Mouse (Mus musculus): ENCODE measurements around the gene Palld.

Palld gene

GRCm38 (mm10) chr8:61866920-61867319 lies 35.6 kb downstream of the Palld start:
- DNase-seq (ENCODE audit: low read depth, low spot score): no peak

- no peak for DNase-seq (ENCODE audit: low read depth, low spot score)
Measured at GRCm38 (mm10) chr8:61865365-61865764, 37.1 kb downstream of the Palld start.

- no peak for DNase-seq (ENCODE audit: low read depth, low spot score)
Measured at GRCm38 (mm10) chr8:61851270-61851669, 51.2 kb downstream of the Palld start.

GRCm38 (mm10) chr8:61848581-61849162 lies 53.8 kb downstream of the Palld start:
- no peak for DNase-seq (ENCODE audit: low read depth, low spot score)

- DNase-seq (ENCODE audit: low read depth, low spot score): no peak
Measured at GRCm38 (mm10) chr8:61847494-61847893, 55.0 kb downstream of the Palld start.

GRCm38 (mm10) chr8:61844992-61845391 lies 57.5 kb downstream of the Palld start:
- DNase-seq (ENCODE audit: low read depth, low spot score): no peak

- no peak for DNase-seq (ENCODE audit: low read depth, low spot score)
Measured at GRCm38 (mm10) chr8:61844575-61844974, 57.9 kb downstream of the Palld start.

- DNase-seq (ENCODE audit: low read depth, low spot score): no peak
Measured at GRCm38 (mm10) chr8:61843776-61844175, 58.7 kb downstream of the Palld start.

GRCm38 (mm10) chr8:61833211-61833610 lies 69.3 kb downstream of the Palld start:
- no peak for DNase-seq (ENCODE audit: low read depth, low spot score)

- DNase-seq (ENCODE audit: low read depth, low spot score): no peak
Measured at GRCm38 (mm10) chr8:61831944-61832343, 70.5 kb downstream of the Palld start.

- DNase-seq (ENCODE audit: low read depth, low spot score): no peak
Measured at GRCm38 (mm10) chr8:61830821-61831220, 71.7 kb downstream of the Palld start.

GRCm38 (mm10) chr8:61824563-61824962 lies 77.9 kb downstream of the Palld start:
- DNase-seq (ENCODE audit: low read depth, low spot score): no peak

- no peak for DNase-seq (ENCODE audit: low read depth, low spot score)
Measured at GRCm38 (mm10) chr8:61823157-61823556, 79.3 kb downstream of the Palld start.

GRCm38 (mm10) chr8:61803764-61804163 lies 98.7 kb downstream of the Palld start:
- DNase-seq (ENCODE audit: low read depth, low spot score): no peak

- no peak for DNase-seq (ENCODE audit: low read depth, low spot score)
Measured at GRCm38 (mm10) chr8:61802840-61803239, 99.7 kb downstream of the Palld start.

- no peak for DNase-seq (ENCODE audit: low read depth, low spot score)
Measured at GRCm38 (mm10) chr8:61797391-61797947, 105.0 kb downstream of the Palld start.

- DNase-seq (ENCODE audit: low read depth, low spot score): no peak
Measured at GRCm38 (mm10) chr8:61796537-61797050, 105.9 kb downstream of the Palld start.

- no peak for DNase-seq (ENCODE audit: low read depth, low spot score)
Measured at GRCm38 (mm10) chr8:61789946-61790345, 112.5 kb downstream of the Palld start.

GRCm38 (mm10) chr8:61789289-61789688 lies 113.2 kb downstream of the Palld start:
- DNase-seq (ENCODE audit: low read depth, low spot score): no peak

GRCm38 (mm10) chr8:61782931-61783491 lies 119.5 kb downstream of the Palld start:
- DNase-seq (ENCODE audit: low read depth, low spot score): no peak

- no peak for DNase-seq (ENCODE audit: low read depth, low spot score)
Measured at GRCm38 (mm10) chr8:61780652-61781257, 121.7 kb downstream of the Palld start.

GRCm38 (mm10) chr8:61778194-61778593 lies 124.3 kb downstream of the Palld start:
- DNase-seq (ENCODE audit: low read depth, low spot score): no peak

GRCm38 (mm10) chr8:61776560-61776959 lies 125.9 kb downstream of the Palld start:
- no peak for DNase-seq (ENCODE audit: low read depth, low spot score)
